Mouse (Mus musculus): ENCODE measurements around the gene Hnrnpf. TPM values are rescaled to one million over a fixed set of nuclear protein-coding genes. Genes with fewer than 3 reads are reported as not detected.

Hnrnpf gene
- polyA plus RNA-seq, 1 experiment: 141 TPM

GRCm38 (mm10) chr6:117907979-117908355 lies 7.8 kb downstream of the Hnrnpf start:
- Histone ChIP-seq H3K27me3 (ENCODE audit: control insufficient read depth, insufficient read depth, low read length) (no peaks in the 10 kb centered on the region), H3K36me3 (ENCODE audit: control insufficient read depth, insufficient read depth, low read length) (no peaks in the 10 kb centered on the region), H3K27ac (ENCODE audit: insufficient read depth, low read length) (peak overlapping the region; percentile 99), H3K4me1 (ENCODE audit: control insufficient read depth, insufficient read depth, insufficient read length) (peaks cover 5% of the 10 kb centered on the region), H3K4me3 (ENCODE audit: extremely low read depth, insufficient read depth, insufficient read length) (peak overlapping the region; percentile 82)
- under 1% methylated on average over 26 of the region's 26 CpGs for WGBS
- TF ChIP-seq CTCF (IDR thresholded peaks at IDR 0.05; ENCODE audit: extremely low read depth, insufficient read depth, insufficient read length, insufficient replicate concordance) (no peak), POLR2A (IDR thresholded peaks at IDR 0.05; ENCODE audit: low read depth, low read length) (no peak)
- DNase-seq (ENCODE audit: low read depth in 1 of 2, low spot score in 2 of 2): no peak

- WGBS: 1% methylated on average over 14 of the region's 14 CpGs
- peak overlapping the region; percentile 99; the same call in 1 of the 2 replicates for H3K27ac ChIP-seq (ENCODE audit: insufficient read depth, low read length)
- H3K27me3 ChIP-seq (ENCODE audit: control insufficient read depth, insufficient read depth, low read length): no peaks in the 10 kb centered on the region
- H3K36me3 ChIP-seq (ENCODE audit: control insufficient read depth, insufficient read depth, low read length): no peaks in the 10 kb centered on the region
- TF ChIP-seq POLR2A (IDR thresholded peaks at IDR 0.05; ENCODE audit: low read depth, low read length) (no peak), CTCF (IDR thresholded peaks at IDR 0.05; ENCODE audit: extremely low read depth, insufficient read depth, insufficient read length, insufficient replicate concordance) (no peak)
- peaks cover 5% of the 10 kb centered on the region for H3K4me1 ChIP-seq (ENCODE audit: control insufficient read depth, insufficient read depth, insufficient read length)
- no peak for DNase-seq (ENCODE audit: low read depth in 1 of 2, low spot score in 2 of 2)
- peak overlapping the region; percentile 82 for H3K4me3 ChIP-seq (ENCODE audit: extremely low read depth, insufficient read depth, insufficient read length)
Measured at GRCm38 (mm10) chr6:117908424-117908900, 8.3 kb downstream of the Hnrnpf start.

GRCm38 (mm10) chr6:117910120-117910661 lies 10.1 kb downstream of the Hnrnpf start:
- DNase-seq (ENCODE audit: low read depth in 1 of 2, low spot score in 2 of 2): no peak
- WGBS: 58% methylated on average over 6 of the region's 6 CpGs
- no peak overlapping the region for H3K4me3 ChIP-seq (ENCODE audit: extremely low read depth, insufficient read depth, insufficient read length)
- no peaks in the 10 kb centered on the region for H3K27me3 ChIP-seq (ENCODE audit: control insufficient read depth, insufficient read depth, low read length)
- H3K27ac ChIP-seq (ENCODE audit: insufficient read depth, low read length): no peak overlapping the region
- no peaks in the 10 kb centered on the region for H3K36me3 ChIP-seq (ENCODE audit: control insufficient read depth, insufficient read depth, low read length)
- peaks cover 5% of the 10 kb centered on the region for H3K4me1 ChIP-seq (ENCODE audit: control insufficient read depth, insufficient read depth, insufficient read length)
- TF ChIP-seq POLR2A (IDR thresholded peaks at IDR 0.05; ENCODE audit: low read depth, low read length): no peak

GRCm38 (mm10) chr6:117914541-117914940 lies 14.4 kb downstream of the Hnrnpf start:
- DNase-seq (ENCODE audit: low read depth in 1 of 2, low spot score in 2 of 2): no peak
- Histone ChIP-seq H3K4me3 (ENCODE audit: extremely low read depth, insufficient read depth, insufficient read length) (no peak overlapping the region), H3K27ac (ENCODE audit: insufficient read depth, low read length) (no peak overlapping the region), H3K27me3 (ENCODE audit: control insufficient read depth, insufficient read depth, low read length) (no peaks in the 10 kb centered on the region), H3K4me1 (ENCODE audit: control insufficient read depth, insufficient read depth, insufficient read length) (peaks cover 11% of the 10 kb centered on the region), H3K36me3 (ENCODE audit: control insufficient read depth, insufficient read depth, low read length) (peaks cover 4% of the 10 kb centered on the region)
- TF ChIP-seq CTCF (IDR thresholded peaks at IDR 0.05; ENCODE audit: extremely low read depth, insufficient read depth, insufficient read length, insufficient replicate concordance) (no peak), POLR2A (IDR thresholded peaks at IDR 0.05; ENCODE audit: low read depth, low read length) (no peak)

GRCm38 (mm10) chr6:117916205-117916736 lies 16.1 kb downstream of the Hnrnpf start:
- WGBS: 1% methylated on average over 12 of the region's 12 CpGs
- Histone ChIP-seq H3K4me3 (ENCODE audit: extremely low read depth, insufficient read depth, insufficient read length) (peak overlapping the region; percentile 84), H3K4me1 (ENCODE audit: control insufficient read depth, insufficient read depth, insufficient read length) (peaks cover 8% of the 10 kb centered on the region), H3K27ac (ENCODE audit: insufficient read depth, low read length) (peak overlapping the region; percentile 97), H3K36me3 (ENCODE audit: control insufficient read depth, insufficient read depth, low read length) (peaks cover 4% of the 10 kb centered on the region), H3K27me3 (ENCODE audit: control insufficient read depth, insufficient read depth, low read length) (no peaks in the 10 kb centered on the region)
- no peak for DNase-seq (ENCODE audit: low read depth in 1 of 2, low spot score in 2 of 2)
- TF ChIP-seq CTCF (IDR thresholded peaks at IDR 0.05; ENCODE audit: extremely low read depth, insufficient read depth, insufficient read length, insufficient replicate concordance) (no peak), POLR2A (IDR thresholded peaks at IDR 0.05; ENCODE audit: low read depth, low read length) (no peak)

- Histone ChIP-seq H3K4me3 (ENCODE audit: extremely low read depth, insufficient read depth, insufficient read length) (peak overlapping the region; percentile 84), H3K27ac (ENCODE audit: insufficient read depth, low read length) (peak overlapping the region; percentile 97), H3K4me1 (ENCODE audit: control insufficient read depth, insufficient read depth, insufficient read length) (peaks cover 7% of the 10 kb centered on the region), H3K27me3 (ENCODE audit: control insufficient read depth, insufficient read depth, low read length) (no peaks in the 10 kb centered on the region), H3K36me3 (ENCODE audit: control insufficient read depth, insufficient read depth, low read length) (peaks cover 8% of the 10 kb centered on the region)
- peak; percentile 83 to 90 for DNase-seq (ENCODE audit: low read depth in 1 of 2, low spot score in 2 of 2)
- WGBS: under 1% methylated on average over 62 of the region's 62 CpGs
- TF ChIP-seq POLR2A (IDR thresholded peaks at IDR 0.05; ENCODE audit: low read depth, low read length): peak; percentile 74
- no peak for TF ChIP-seq CTCF (IDR thresholded peaks at IDR 0.05; ENCODE audit: extremely low read depth, insufficient read depth, insufficient read length, insufficient replicate concordance)
Measured at GRCm38 (mm10) chr6:117916737-117917426, 16.8 kb downstream of the Hnrnpf start.

GRCm38 (mm10) chr6:117917576-117917975 lies 17.5 kb downstream of the Hnrnpf start:
- Histone ChIP-seq H3K27me3 (ENCODE audit: control insufficient read depth, insufficient read depth, low read length) (no peaks in the 10 kb centered on the region), H3K4me3 (ENCODE audit: extremely low read depth, insufficient read depth, insufficient read length) (peak overlapping the region; percentile 84), H3K36me3 (ENCODE audit: control insufficient read depth, insufficient read depth, low read length) (peaks cover 12% of the 10 kb centered on the region), H3K27ac (ENCODE audit: insufficient read depth, low read length) (peak overlapping the region; percentile 97), H3K4me1 (ENCODE audit: control insufficient read depth, insufficient read depth, insufficient read length) (peaks cover 7% of the 10 kb centered on the region)
- TF ChIP-seq CTCF (IDR thresholded peaks at IDR 0.05; ENCODE audit: extremely low read depth, insufficient read depth, insufficient read length, insufficient replicate concordance): no peak
- no peak for TF ChIP-seq POLR2A (IDR thresholded peaks at IDR 0.05; ENCODE audit: low read depth, low read length)
- peak in 1 of 2 experiments; percentile 48 for DNase-seq (ENCODE audit: low read depth in 1 of 2, low spot score in 2 of 2)
- under 1% methylated on average over 21 of the region's 21 CpGs for WGBS
